Mouse (Mus musculus) myocyte (in vitro differentiated cells): ENCODE measurements around the gene Tmem11. TPM values are rescaled to one million over a fixed set of nuclear protein-coding genes. Genes with fewer than 3 reads are reported as not detected.
"Not testable (repeated sequence)": the region's sequence is repeated elsewhere in the genome, so short reads cannot be mapped to it uniquely, and the experiment has no call there.

Experiments used
- H3K27me3 ChIP-seq: one replicate; pipeline ENCODE4 v1.6.1; 2011; ENCODE audit not compliant: control insufficient read depth, insufficient read depth, insufficient read length
- H3K36me3 ChIP-seq: one replicate; pipeline ENCODE4 v1.6.1; 2011; ENCODE audit not compliant: control insufficient read depth, insufficient read depth
- H3K4me2 ChIP-seq: one replicate; pipeline ENCODE4 v1.6.1; 2011; ENCODE audit warnings: low read depth, control low read depth
- H3K4me3 ChIP-seq: one replicate; pipeline ENCODE4 v1.5.1; 2011; ENCODE audit warnings: mild to moderate bottlenecking, control low read depth, moderate library complexity
- H3K79me2 ChIP-seq: one replicate; pipeline ENCODE4 v1.6.1; 2011; ENCODE audit not compliant: control insufficient read depth, insufficient read depth
- H3ac ChIP-seq: one replicate; pipeline ENCODE4 v1.6.1; 2011; ENCODE audit not compliant: control insufficient read depth, insufficient read length
- CEBPB ChIP-seq: IDR thresholded peaks from 2 replicates; pipeline ENCODE4 v1.6.1; 2011; ENCODE audit warnings: mild to moderate bottlenecking, moderate library complexity; ENCODE audit not compliant: poor library complexity, insufficient read depth, severe bottlenecking
- E2F4 ChIP-seq: IDR thresholded peaks from one replicate; pipeline ENCODE4 v1.6.1; 2011; ENCODE audit warnings: mild to moderate bottlenecking, control low read depth, moderate library complexity; ENCODE audit not compliant: insufficient read depth
- MAX ChIP-seq: IDR thresholded peaks from one replicate; pipeline ENCODE4 v1.6.1; 2011; ENCODE audit warnings: low read depth, mild to moderate bottlenecking, control low read depth
- MYOD1 ChIP-seq, 3 experiments: IDR thresholded peaks; one replicate each; pipeline ENCODE4 v1.6.1; 2011; ENCODE audit warnings: control low read depth in 2 of 3, low read depth in 2 of 3, mild to moderate bottlenecking in 2 of 3, moderate library complexity in 1 of 3; ENCODE audit not compliant: insufficient read length in 2 of 3, control insufficient read depth in 1 of 3
- MYOG ChIP-seq, 3 experiments: IDR thresholded peaks; one replicate each; pipeline ENCODE4 v1.6.1; 2011; ENCODE audit warnings: control low read depth in 2 of 3, low read depth in 2 of 3, mild to moderate bottlenecking in 2 of 3; ENCODE audit not compliant: insufficient read length in 2 of 3, control insufficient read depth in 1 of 3, insufficient read depth in 1 of 3
- POLR2A ChIP-seq: IDR thresholded peaks from one replicate; pipeline ENCODE4 v1.6.1; 2011; ENCODE audit warnings: low read depth, mild to moderate bottlenecking, control low read depth, moderate library complexity; ENCODE audit not compliant: insufficient read length
- POLR2AphosphoS2 ChIP-seq: IDR thresholded peaks from one replicate; pipeline ENCODE4 v1.6.1; 2011; ENCODE audit warnings: low read depth, control low read depth; ENCODE audit not compliant: insufficient read length
- REST ChIP-seq: IDR thresholded peaks from one replicate; pipeline ENCODE4 v1.6.1; 2011; ENCODE audit warnings: mild to moderate bottlenecking, control low read depth, moderate library complexity; ENCODE audit not compliant: insufficient read depth, insufficient read length
- TCF12 ChIP-seq: IDR thresholded peaks from one replicate; pipeline ENCODE4 v1.6.1; 2011; ENCODE audit warnings: mild to moderate bottlenecking, control low read depth; ENCODE audit not compliant: poor library complexity, insufficient read depth, severe bottlenecking
- TCF3 ChIP-seq: IDR thresholded peaks from one replicate; pipeline ENCODE4 v1.6.1; 2011; ENCODE audit warnings: low read depth, control low read depth; ENCODE audit not compliant: insufficient read length
- USF1 ChIP-seq: IDR thresholded peaks from one replicate; pipeline ENCODE4 v1.6.1; 2011; ENCODE audit warnings: low read depth, mild to moderate bottlenecking, control low read depth, moderate library complexity
- polyA plus RNA-seq: library from polyadenylated mRNA; unstranded; fragments of >200 nt; fragmentation: generic; extraction: Trizol; gene quantifications from one replicate; pipeline ENCODE4 v1.2.1, GENCODE M21; 2012; ENCODE audit warnings: missing spikeins

Tmem11 gene
- polyA plus RNA-seq, 1 experiment = 68.7 TPM

GRCm38 (mm10) chr11:60895915-60896314 is 16.8 kb upstream of the Tmem11 start:
- no peak overlapping the region for H3ac ChIP-seq
- H3K4me2 ChIP-seq = peak overlapping the region; percentile 10
- H3K79me2 ChIP-seq = no peaks in the 10 kb centered on the region
- no peak overlapping the region for H3K4me3 ChIP-seq
- H3K36me3 ChIP-seq = no peaks in the 10 kb centered on the region
- H3K27me3 ChIP-seq = no peaks in the 10 kb centered on the region
- TF ChIP-seq CEBPB = no peak
- TF ChIP-seq E2F4 = no peak
- TF ChIP-seq POLR2A = no peak
- TF ChIP-seq MYOD1 (IDR thresholded peaks at IDR 0.05; ENCODE audit: control insufficient read depth in 1 of 3, insufficient read length in 2 of 3, low read depth in 2 of 3) = peak in 1 of 3 experiments; percentile 13
- TF ChIP-seq MYOG (IDR thresholded peaks at IDR 0.05; ENCODE audit: control insufficient read depth in 1 of 3, insufficient read depth in 1 of 3, insufficient read length in 2 of 3, low read depth in 2 of 3) = peak in 1 of 3 experiments; percentile 7

GRCm38 (mm10) chr11:60890744-60891143 is 11.7 kb upstream of the Tmem11 start:
- H3K36me3 ChIP-seq = no peaks in the 10 kb centered on the region
- H3K27me3 ChIP-seq = no peaks in the 10 kb centered on the region
- H3ac ChIP-seq = no peak overlapping the region
- H3K4me2 ChIP-seq = no peak overlapping the region
- no peak overlapping the region for H3K4me3 ChIP-seq
- no peak for TF ChIP-seq USF1
- TF ChIP-seq TCF12 = no peak
- H3K79me2 ChIP-seq = no peaks in the 10 kb centered on the region

DNA sequence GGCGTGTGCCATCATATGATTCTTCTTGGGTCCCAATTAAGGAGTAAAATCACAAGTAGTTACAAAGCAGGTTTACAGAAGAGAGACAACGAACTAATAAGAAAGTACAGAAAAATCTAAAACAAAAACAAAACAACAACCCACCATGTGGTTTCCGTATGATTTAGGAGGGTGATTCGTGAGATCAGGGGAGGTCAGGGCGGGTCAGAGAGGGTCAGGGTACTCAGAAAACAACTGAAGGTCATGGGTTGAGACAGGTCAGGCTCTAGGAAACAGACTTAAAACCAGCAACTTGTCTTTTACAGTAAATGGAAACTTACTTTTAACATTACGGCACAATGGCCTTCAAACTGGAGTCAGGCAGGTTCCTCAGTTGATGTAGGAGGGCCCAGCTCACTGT is 11.2 kb upstream of the Tmem11 start:
- no peak overlapping the region for H3K4me3 ChIP-seq
- no peak overlapping the region for H3K4me2 ChIP-seq
- no peaks in the 10 kb centered on the region for H3K27me3 ChIP-seq
- no peaks in the 10 kb centered on the region for H3K79me2 ChIP-seq
- no peak overlapping the region for H3ac ChIP-seq
- no peak for TF ChIP-seq CEBPB
- TF ChIP-seq TCF3 = no peak
- TF ChIP-seq MYOD1 (IDR thresholded peaks at IDR 0.05; ENCODE audit: control insufficient read depth in 1 of 3, insufficient read length in 2 of 3, low read depth in 2 of 3) = no peak
- no peak for TF ChIP-seq MYOG (IDR thresholded peaks at IDR 0.05; ENCODE audit: control insufficient read depth in 1 of 3, insufficient read depth in 1 of 3, insufficient read length in 2 of 3, low read depth in 2 of 3)
- no peak for TF ChIP-seq E2F4
- TF ChIP-seq TCF12 = no peak
- no peaks in the 10 kb centered on the region for H3K36me3 ChIP-seq

DNA sequence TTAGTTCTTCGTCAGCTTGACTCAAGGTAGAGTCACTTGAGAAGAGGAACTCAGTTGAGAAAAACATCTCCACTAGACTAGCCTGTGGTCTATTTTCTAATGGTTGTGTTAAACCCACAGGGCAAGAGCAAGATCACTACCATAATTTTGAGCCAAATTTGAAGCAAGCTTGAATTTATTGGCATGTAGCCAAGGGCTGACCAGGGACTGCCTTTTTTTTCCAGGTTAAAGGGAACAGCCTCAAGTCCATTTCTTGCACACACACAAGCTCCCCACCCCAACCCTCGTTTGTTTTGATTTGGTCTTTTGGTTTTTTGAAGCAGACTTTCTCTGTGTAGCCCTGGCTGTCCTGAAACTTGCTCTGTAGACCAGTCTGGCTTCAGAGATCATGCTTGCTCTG is 10.8 kb upstream of the Tmem11 start:
- no peak overlapping the region for H3K4me3 ChIP-seq
- H3K79me2 ChIP-seq = no peaks in the 10 kb centered on the region
- H3K36me3 ChIP-seq = no peaks in the 10 kb centered on the region
- no peaks in the 10 kb centered on the region for H3K27me3 ChIP-seq
- no peak for TF ChIP-seq MYOD1 (IDR thresholded peaks at IDR 0.05; ENCODE audit: control insufficient read depth in 1 of 3, insufficient read length in 2 of 3, low read depth in 2 of 3)
- TF ChIP-seq TCF3 = no peak
- TF ChIP-seq MAX = no peak
- TF ChIP-seq CEBPB = no peak
- no peak for TF ChIP-seq USF1
- TF ChIP-seq POLR2AphosphoS2 = no peak
- TF ChIP-seq REST = no peak
- no peak for TF ChIP-seq TCF12
- H3ac ChIP-seq = no peak overlapping the region
- H3K4me2 ChIP-seq = no peak overlapping the region

DNA sequence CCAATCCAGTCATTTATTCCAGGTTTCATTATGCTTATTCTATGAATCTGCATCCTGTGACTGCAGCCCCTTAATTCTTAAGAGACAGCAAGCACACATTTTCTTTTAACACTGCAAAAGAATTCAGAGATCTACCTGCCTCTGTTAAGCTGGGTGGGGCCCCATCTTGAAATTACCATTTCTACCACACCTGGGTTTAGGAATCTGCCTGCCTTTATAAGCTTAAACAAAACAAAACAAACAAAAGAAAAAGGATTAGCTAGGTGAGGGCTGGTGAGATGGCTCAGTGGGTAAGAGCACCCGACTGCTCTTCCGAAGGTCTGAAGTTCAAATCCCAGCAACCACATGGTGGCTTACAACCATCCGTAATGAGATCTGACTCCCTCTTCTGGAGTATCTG is 7.9 kb upstream of the Tmem11 start:
- H3K4me3 ChIP-seq, H3K79me2 ChIP-seq, H3K27me3 ChIP-seq, H3ac ChIP-seq, H3K36me3 ChIP-seq, H3K4me2 ChIP-seq: not testable (repeated sequence)

DNA sequence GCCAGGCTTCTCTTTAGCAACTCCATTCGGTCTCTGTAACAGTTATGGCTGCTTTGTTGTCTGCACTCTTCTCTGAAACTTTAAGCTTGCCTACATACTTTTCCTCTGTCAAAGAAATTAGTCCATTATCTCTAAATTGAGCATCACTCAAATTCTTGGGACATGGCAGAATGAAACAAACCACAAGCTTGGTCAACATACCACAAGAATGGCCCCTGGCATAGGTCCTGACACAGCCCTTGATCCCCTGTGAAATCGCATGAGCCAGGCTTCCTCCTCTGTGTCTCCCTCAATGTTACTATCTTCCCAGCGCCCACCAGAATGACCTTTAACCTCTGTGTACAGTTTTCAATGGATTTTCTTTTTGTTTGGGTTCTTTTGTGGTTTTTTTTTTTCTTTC is 3.3 kb upstream of the Tmem11 start:
- Histone ChIP-seq H3K79me2 (peaks cover 8% of the 10 kb centered on the region), H3ac (no peak overlapping the region), H3K4me2 (peak overlapping the region; percentile 19), H3K4me3 (no peak overlapping the region), H3K36me3 (no peaks in the 10 kb centered on the region), H3K27me3 (no peaks in the 10 kb centered on the region)
- TF ChIP-seq CEBPB = no peak
- TF ChIP-seq MAX = no peak
